Mouse (Mus musculus): ENCODE measurements around the gene Tmem59. TPM values are rescaled to one million over a fixed set of nuclear protein-coding genes. Genes with fewer than 3 reads are reported as not detected.

Tmem59 gene
- 458 TPM for polyA plus RNA-seq (2017; shearing (Covaris generic))

GRCm38 (mm10) chr4:107178182-107178829 lies at the start of gene Tmem59:
Gene Tmem59 (plus strand): TSS chr4:107178399.

GRCm38 (mm10) chr4:107178830-107179490 lies 761 bp downstream of the Tmem59 start, which contains the start of gene Tceanc2:
Gene Tceanc2 (minus strand): TSS chr4:107179116.

GRCm38 (mm10) chr4:107208880-107209279 lies 30.7 kb downstream of the Tmem59 start, which contains the start of gene Ldlrad1:
Gene Ldlrad1 (plus strand): TSS chr4:107209180.

Other genes starting within 250 kb of the Tmem59 start
- 78.4 TPM for gene Mrpl37, start 111.5 kb upstream of the Tmem59 start, polyA plus RNA-seq (2017; shearing (Covaris generic))
- 11.6 TPM for gene Cyb5rl, start 111.4 kb upstream of the Tmem59 start, polyA plus RNA-seq (2017; shearing (Covaris generic))
- gene Cdcp2, start 81.5 kb upstream of the Tmem59 start, polyA plus RNA-seq (2017; shearing (Covaris generic)) = not detected
- gene Tceanc2, start 717 bp downstream of the Tmem59 start, polyA plus RNA-seq (2017; shearing (Covaris generic)) = 22.7 TPM
- gene Ldlrad1, start 30.8 kb downstream of the Tmem59 start, polyA plus RNA-seq (2017; shearing (Covaris generic)) = not detected
- gene Lrrc42, start 75.1 kb downstream of the Tmem59 start, polyA plus RNA-seq (2017; shearing (Covaris generic)) = 38.1 TPM
- gene Hspb11, start 75.2 kb downstream of the Tmem59 start, polyA plus RNA-seq (2017; shearing (Covaris generic)) = 26.8 TPM
- gene Dio1, start 128.8 kb downstream of the Tmem59 start, polyA plus RNA-seq (2017; shearing (Covaris generic)) = not detected
- 118 TPM for gene Yipf1, start 136.0 kb downstream of the Tmem59 start, polyA plus RNA-seq (2017; shearing (Covaris generic))
- 7.0 TPM for gene Ndc1, start 189.4 kb downstream of the Tmem59 start, polyA plus RNA-seq (2017; shearing (Covaris generic))

Data from CD4-positive, CD25-positive, alpha-beta regulatory T cell, adult 9 weeks (primary cell).